Mouse (Mus musculus): ENCODE measurements at regions not wholly inside any gene's neighbourhood (a gene's known extent, or its start where the extent isn't known, plus 50 kb on each side); places are given as distances from the start of the nearest gene placed in this dataset.

- DNase-seq (ENCODE audit: low read depth in 1 of 2, low spot score in 2 of 2) = no peak
- WGBS = 24% methylated on average over 5 of the region's 5 CpGs
- no peak overlapping the region for H3K27ac ChIP-seq (ENCODE audit: insufficient read depth, low read length)
- no peaks in the 10 kb centered on the region for H3K36me3 ChIP-seq (ENCODE audit: control insufficient read depth, insufficient read depth, low read length)
- H3K27me3 ChIP-seq (ENCODE audit: control insufficient read depth, insufficient read depth, low read length) = no peaks in the 10 kb centered on the region
- H3K4me1 ChIP-seq (ENCODE audit: control insufficient read depth, insufficient read depth, insufficient read length) = peaks cover 25% of the 10 kb centered on the region; the same call in 1 of the 2 replicates
- no peak for TF ChIP-seq CTCF (IDR thresholded peaks at IDR 0.05; ENCODE audit: extremely low read depth, insufficient read depth, insufficient read length, insufficient replicate concordance)
- no peak for TF ChIP-seq POLR2A (IDR thresholded peaks at IDR 0.05; ENCODE audit: low read depth, low read length)
- no peak overlapping the region for H3K4me3 ChIP-seq (ENCODE audit: extremely low read depth, insufficient read depth, insufficient read length)
Observed at GRCm38 (mm10) chr16:30179504-30179976, 87.8 kb downstream of the Cpn2 start.

- Histone ChIP-seq H3K36me3 (ENCODE audit: control insufficient read depth, insufficient read depth, low read length) (no peaks in the 10 kb centered on the region), H3K4me3 (ENCODE audit: extremely low read depth, insufficient read depth, insufficient read length) (no peak overlapping the region), H3K4me1 (ENCODE audit: control insufficient read depth, insufficient read depth, insufficient read length) (peaks cover 34% of the 10 kb centered on the region), H3K27ac (ENCODE audit: insufficient read depth, low read length) (no peak overlapping the region), H3K27me3 (ENCODE audit: control insufficient read depth, insufficient read depth, low read length) (no peaks in the 10 kb centered on the region)
- TF ChIP-seq POLR2A (IDR thresholded peaks at IDR 0.05; ENCODE audit: low read depth, low read length) = no peak
- TF ChIP-seq CTCF (IDR thresholded peaks at IDR 0.05; ENCODE audit: extremely low read depth, insufficient read depth, insufficient read length, insufficient replicate concordance) = no peak
- DNase-seq (ENCODE audit: low read depth in 1 of 2, low spot score in 2 of 2) = peak in 1 of 2 experiments; percentile 31
- WGBS = 8% methylated on average over 8 of the region's 8 CpGs
Observed at GRCm38 (mm10) chr16:30181116-30181515, 86.2 kb downstream of the Cpn2 start.

GRCm38 (mm10) chr16:30184591-30185265 is 82.6 kb downstream of the Cpn2 start:
- TF ChIP-seq POLR2A (IDR thresholded peaks at IDR 0.05; ENCODE audit: low read depth, low read length) = no peak
- peak; percentile 4; the same call in 1 of the 2 replicates for TF ChIP-seq CTCF (IDR thresholded peaks at IDR 0.05; ENCODE audit: extremely low read depth, insufficient read depth, insufficient read length, insufficient replicate concordance)
- H3K27me3 ChIP-seq (ENCODE audit: control insufficient read depth, insufficient read depth, low read length) = no peaks in the 10 kb centered on the region
- peak overlapping the region; percentile 45 for H3K27ac ChIP-seq (ENCODE audit: insufficient read depth, low read length)
- peak in 1 of 2 experiments; percentile 32 for DNase-seq (ENCODE audit: low read depth in 1 of 2, low spot score in 2 of 2)
- peaks cover 38% of the 10 kb centered on the region for H3K4me1 ChIP-seq (ENCODE audit: control insufficient read depth, insufficient read depth, insufficient read length)
- WGBS = 10% methylated on average over 18 of the region's 18 CpGs
- no peak overlapping the region for H3K4me3 ChIP-seq (ENCODE audit: extremely low read depth, insufficient read depth, insufficient read length)
- H3K36me3 ChIP-seq (ENCODE audit: control insufficient read depth, insufficient read depth, low read length) = no peaks in the 10 kb centered on the region

GRCm38 (mm10) chr16:30185707-30186106 is 81.6 kb downstream of the Cpn2 start:
- DNase-seq (ENCODE audit: low read depth in 1 of 2, low spot score in 2 of 2) = no peak
- H3K4me1 ChIP-seq (ENCODE audit: control insufficient read depth, insufficient read depth, insufficient read length) = peaks cover 30% of the 10 kb centered on the region
- H3K4me3 ChIP-seq (ENCODE audit: extremely low read depth, insufficient read depth, insufficient read length) = no peak overlapping the region
- WGBS = 36% methylated on average over 7 of the region's 7 CpGs
- H3K27ac ChIP-seq (ENCODE audit: insufficient read depth, low read length) = no peak overlapping the region
- TF ChIP-seq POLR2A (IDR thresholded peaks at IDR 0.05; ENCODE audit: low read depth, low read length) = no peak
- TF ChIP-seq CTCF (IDR thresholded peaks at IDR 0.05; ENCODE audit: extremely low read depth, insufficient read depth, insufficient read length, insufficient replicate concordance) = no peak
- H3K27me3 ChIP-seq (ENCODE audit: control insufficient read depth, insufficient read depth, low read length) = no peaks in the 10 kb centered on the region
- H3K36me3 ChIP-seq (ENCODE audit: control insufficient read depth, insufficient read depth, low read length) = no peaks in the 10 kb centered on the region

- H3K4me1 ChIP-seq (ENCODE audit: control insufficient read depth, insufficient read depth, insufficient read length) = peaks cover 29% of the 10 kb centered on the region
- DNase-seq (ENCODE audit: low read depth in 1 of 2, low spot score in 2 of 2) = no peak
Observed at GRCm38 (mm10) chr16:30186201-30186700, 81.0 kb downstream of the Cpn2 start.

GRCm38 (mm10) chr16:30186701-30187270 is 80.5 kb downstream of the Cpn2 start:
- H3K4me1 ChIP-seq (ENCODE audit: control insufficient read depth, insufficient read depth, insufficient read length) = peaks cover 30% of the 10 kb centered on the region
- DNase-seq (ENCODE audit: low read depth in 1 of 2, low spot score in 2 of 2) = no peak
- no peaks in the 10 kb centered on the region for H3K36me3 ChIP-seq (ENCODE audit: control insufficient read depth, insufficient read depth, low read length)
- peak overlapping the region; percentile 12; the same call in 1 of the 2 replicates for H3K27ac ChIP-seq (ENCODE audit: insufficient read depth, low read length)
- WGBS = 69% methylated on average over 10 of the region's 10 CpGs
- no peak overlapping the region for H3K4me3 ChIP-seq (ENCODE audit: extremely low read depth, insufficient read depth, insufficient read length)
- no peaks in the 10 kb centered on the region for H3K27me3 ChIP-seq (ENCODE audit: control insufficient read depth, insufficient read depth, low read length)
- TF ChIP-seq CTCF (IDR thresholded peaks at IDR 0.05; ENCODE audit: extremely low read depth, insufficient read depth, insufficient read length, insufficient replicate concordance) (no peak), POLR2A (IDR thresholded peaks at IDR 0.05; ENCODE audit: low read depth, low read length) (no peak)

More at GRCm38 (mm10) chr16:30186201-30186700, 81.0 kb downstream of the Cpn2 start:
- TF ChIP-seq POLR2A (IDR thresholded peaks at IDR 0.05; ENCODE audit: low read depth, low read length) (no peak), CTCF (IDR thresholded peaks at IDR 0.05; ENCODE audit: extremely low read depth, insufficient read depth, insufficient read length, insufficient replicate concordance) (no peak)
- H3K27me3 ChIP-seq (ENCODE audit: control insufficient read depth, insufficient read depth, low read length) = no peaks in the 10 kb centered on the region
- no peaks in the 10 kb centered on the region for H3K36me3 ChIP-seq (ENCODE audit: control insufficient read depth, insufficient read depth, low read length)
- 34% methylated on average over 15 of the region's 15 CpGs for WGBS
- no peak overlapping the region for H3K27ac ChIP-seq (ENCODE audit: insufficient read depth, low read length)
- no peak overlapping the region for H3K4me3 ChIP-seq (ENCODE audit: extremely low read depth, insufficient read depth, insufficient read length)
